Mouse (Mus musculus) cerebellum, adult 2 months (tissue): ENCODE data around the gene Prok1.

Experiments
- CTCF ChIP-seq: fragments of 200-500 bp; IDR thresholded peaks from 2 replicates; pipeline ENCODE4 v1.5.1; 2011; ENCODE audit warnings: low read depth, mild to moderate bottlenecking, control low read depth, low read length, moderate library complexity, borderline replicate concordance; ENCODE audit not compliant: insufficient read depth
- POLR2A ChIP-seq: fragments of 200-500 bp; IDR thresholded peaks from 2 replicates; pipeline ENCODE4 v1.6.1; 2011; ENCODE audit warnings: low read length, control low read depth, borderline replicate concordance; ENCODE audit not compliant: insufficient read depth

DNA sequence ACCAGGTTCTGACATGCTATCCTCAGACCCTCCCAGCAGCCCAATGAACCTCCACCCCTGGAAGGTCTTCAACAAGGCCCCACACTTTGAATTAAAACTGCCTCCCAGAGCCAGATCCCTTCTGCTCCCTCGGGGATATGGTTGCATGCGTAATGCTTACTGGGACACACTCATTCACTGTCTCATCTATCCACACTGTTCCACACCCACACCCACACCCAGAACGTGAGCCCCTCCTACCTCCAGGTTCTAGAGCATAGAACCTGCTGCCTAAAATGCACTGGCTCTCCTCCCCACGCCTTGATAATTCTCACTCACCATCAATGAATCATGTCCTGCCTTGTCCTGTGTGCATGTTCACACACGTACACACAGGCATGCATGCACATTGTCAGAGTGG is 24.9 kb downstream of the Prok1 start:
- TF ChIP-seq POLR2A (no peak), CTCF (no peak)
